Mouse (Mus musculus) heart, postnatal 25 days (tissue): Measurements from ENCODE around the gene Rxfp3. TPM values are rescaled to one million over a fixed set of nuclear protein-coding genes. Genes with fewer than 3 reads are reported as not detected.
"Not testable (repeated sequence)": the region's sequence is repeated elsewhere in the genome, so short reads cannot be mapped to it uniquely, and the experiment has no call there.

ENCODE experiments used
- DNase-seq: peaks from one replicate; pipeline ENCODE4 v3.0.0; 2022; ENCODE audit warnings: low spot score
- intact Hi-C: fragments of 180-260 bp; cut with DNase I; formaldehyde crosslinking; loops from one replicate; pipeline ENCODE4 v1.15.1; 2025
- total RNA-seq, 2 experiments: library from RNA; stranded (reverse); gene quantifications; 2 replicates each; pipeline ENCODE4 v1.2.3; 2021

Rxfp3 gene
- total RNA-seq, 2 experiments from 2014 or later = 0.08 TPM; not detected in 1

DNA sequence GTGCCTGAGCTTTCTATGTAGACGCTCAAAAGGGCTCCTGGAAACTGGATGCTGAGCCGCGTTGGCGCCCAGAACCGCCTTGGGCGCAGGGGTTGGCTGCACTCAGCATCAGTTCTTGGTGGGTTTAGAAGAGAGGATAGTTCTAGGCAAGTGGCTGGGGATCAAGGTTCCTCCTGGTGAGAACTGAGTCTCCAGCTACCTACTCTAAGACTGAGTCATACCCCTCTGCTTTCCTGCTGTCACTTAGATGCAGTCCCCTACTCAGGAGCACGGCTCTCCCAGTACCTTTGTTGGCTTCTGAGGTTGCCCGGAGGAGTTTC lies 455 bp downstream of the Rxfp3 start:
- intact Hi-C loops = loop anchor here (5.0 kb wide), 1 partner anchor 115 kb away; no protein-coding TSS in a partner anchor
- DNase-seq = no peak

DNA sequence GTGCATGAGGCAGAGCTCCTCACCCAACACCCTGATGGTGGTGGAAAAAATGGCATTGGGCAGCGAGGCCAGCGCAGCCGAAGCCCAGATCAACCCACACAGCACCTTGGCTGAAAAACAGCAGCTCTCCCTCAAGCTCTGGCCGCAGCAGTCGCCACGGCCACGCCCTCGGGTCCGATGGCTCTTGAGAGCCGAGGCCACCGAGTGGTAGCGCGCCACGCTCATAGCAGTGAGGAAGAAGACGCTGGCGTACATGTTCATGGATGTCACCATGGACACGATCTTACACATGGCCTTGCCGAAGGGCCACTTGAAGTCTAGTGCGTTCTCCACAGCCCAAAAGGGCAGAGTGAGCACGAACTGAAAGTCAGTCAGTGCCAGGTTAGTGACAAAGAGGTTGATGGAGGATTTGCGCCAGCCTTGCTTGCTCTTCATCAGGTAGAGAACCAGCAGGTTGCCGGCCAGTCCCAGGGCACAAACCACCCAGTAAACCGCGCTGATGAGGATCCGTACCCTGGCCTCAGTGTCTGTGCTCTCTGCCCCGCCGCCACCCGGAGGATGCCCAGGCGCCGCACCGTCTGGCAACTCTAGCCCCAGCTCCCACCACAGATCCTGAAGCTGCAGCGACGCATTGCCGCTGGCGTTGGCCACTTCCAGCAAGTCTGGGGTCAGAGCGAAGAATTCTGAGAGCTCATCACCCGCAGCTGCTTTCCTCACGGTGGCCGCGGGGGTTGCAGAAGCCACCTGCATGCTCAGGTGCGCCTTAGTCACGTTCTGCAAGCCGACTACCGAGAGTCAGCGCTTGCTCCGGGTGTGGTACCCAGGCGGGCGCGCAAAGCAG lies 1.0 kb downstream of the Rxfp3 start:
- intact Hi-C loops = loop anchor here (5.0 kb wide), 1 partner anchor 114 kb away; no protein-coding TSS in a partner anchor
- no peak for DNase-seq

GRCm38 (mm10) chr15:11035947-11036474 lies 1.8 kb downstream of the Rxfp3 start:
- intact Hi-C loops = loop anchor here (5.0 kb wide), 1 partner anchor 114 kb away; no protein-coding TSS in a partner anchor
- no peak for DNase-seq

GRCm38 (mm10) chr15:11030188-11030587 lies 7.6 kb downstream of the Rxfp3 start:
- no peak for DNase-seq
- intact Hi-C loops = no loop called here

DNA sequence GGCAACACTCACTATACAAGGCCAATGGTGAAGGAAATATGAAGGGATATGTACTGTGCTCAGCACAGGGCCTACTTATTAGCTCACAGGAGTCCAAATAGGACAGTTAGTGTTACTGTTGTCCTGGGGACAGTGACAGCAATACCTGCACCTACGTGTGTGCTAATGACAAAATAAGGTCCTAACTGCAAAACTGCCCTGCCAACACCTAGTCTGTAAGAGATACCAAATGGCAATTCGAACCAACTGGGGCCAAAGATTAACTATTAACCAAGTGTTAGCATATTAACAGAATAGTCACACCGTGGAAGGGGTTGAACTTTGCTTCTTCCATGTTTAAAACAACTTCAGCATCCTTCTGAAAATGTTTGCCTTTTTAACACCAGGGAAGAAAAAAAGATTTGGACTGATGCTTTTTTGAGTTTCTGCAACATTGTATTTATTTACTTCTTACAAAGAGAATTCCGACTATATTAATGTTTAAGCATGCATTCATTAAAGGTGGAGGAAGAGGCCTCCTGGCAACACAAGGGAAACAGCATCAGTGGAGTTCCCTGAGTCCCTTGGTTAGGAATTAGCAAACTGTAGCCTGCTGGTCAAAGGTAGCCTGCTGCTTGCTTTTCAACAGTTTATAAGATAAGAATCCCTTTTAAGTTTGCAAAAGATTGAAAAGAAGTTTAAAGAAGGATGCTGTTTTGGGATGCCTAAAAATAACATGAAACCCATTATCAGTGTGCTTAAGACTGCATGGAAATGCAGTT lies 10.8 kb downstream of the Rxfp3 start:
- DNase-seq = no peak
- intact Hi-C loops = no loop called here

DNA sequence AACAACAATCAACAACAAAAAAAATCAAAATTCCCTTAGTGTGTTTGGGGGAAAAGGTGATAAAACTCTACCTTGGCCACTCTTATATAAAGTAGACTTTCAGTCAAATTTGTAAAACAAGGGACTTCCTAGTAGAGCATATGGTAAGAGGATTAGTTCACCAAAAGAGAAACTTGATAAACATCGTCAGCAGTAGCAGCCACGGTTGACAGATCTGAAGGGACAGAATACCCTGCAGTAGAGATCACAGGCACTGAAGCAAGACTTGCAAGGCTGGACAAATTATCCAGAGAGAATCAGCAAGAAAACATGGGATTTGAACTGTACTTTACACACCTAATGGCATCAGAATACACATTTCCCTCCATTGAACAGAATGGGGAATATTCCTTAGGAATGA lies 22.9 kb downstream of the Rxfp3 start:
- no peak for DNase-seq
- intact Hi-C loops = no loop called here

- intact Hi-C loops = no loop called here
- DNase-seq = no peak
These were observed 26.7 kb downstream of the Rxfp3 start for GRCm38 (mm10) chr15:11010976-11011548.

DNA sequence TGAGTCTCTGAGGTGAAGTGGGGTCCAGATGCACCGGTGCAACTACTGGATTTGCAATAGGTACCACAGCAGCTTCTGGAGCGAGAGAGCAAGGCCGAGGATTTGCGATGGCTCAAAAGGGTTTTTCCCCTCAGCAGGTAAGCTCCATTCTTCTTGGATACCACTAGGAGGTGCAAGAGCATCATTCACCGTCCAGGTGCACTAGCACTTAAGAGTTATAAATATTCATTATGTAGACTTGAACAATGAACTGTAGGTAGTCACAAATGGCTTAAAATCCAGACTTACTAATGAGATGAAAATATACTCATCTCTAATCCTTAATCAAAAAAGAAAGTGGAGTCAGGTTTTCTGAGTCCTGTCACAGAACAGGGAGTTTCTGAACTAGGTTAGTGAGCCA lies 29.0 kb downstream of the Rxfp3 start:
- no peak for DNase-seq
- intact Hi-C loops = no loop called here

DNA sequence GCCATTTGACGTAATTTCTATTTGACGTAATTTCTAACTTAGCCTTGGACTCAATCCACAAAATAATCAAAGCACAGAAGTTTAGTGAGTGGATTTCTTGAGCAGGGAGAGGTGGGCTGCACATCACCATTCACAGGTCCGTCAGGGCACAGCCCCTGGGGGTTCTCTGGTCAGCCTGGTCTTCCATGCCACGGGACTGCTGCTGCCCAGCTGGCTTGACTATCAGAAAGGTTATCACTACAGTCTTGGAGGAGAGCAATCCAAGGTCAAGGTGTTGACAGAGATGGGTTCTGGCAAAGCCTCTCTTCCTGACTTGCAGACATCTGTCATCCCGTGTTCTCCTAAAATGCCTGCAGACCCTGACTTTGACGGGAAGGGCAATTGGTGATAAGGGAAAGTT lies 33.1 kb downstream of the Rxfp3 start:
- DNase-seq = no peak
- intact Hi-C loops = no loop called here

DNA sequence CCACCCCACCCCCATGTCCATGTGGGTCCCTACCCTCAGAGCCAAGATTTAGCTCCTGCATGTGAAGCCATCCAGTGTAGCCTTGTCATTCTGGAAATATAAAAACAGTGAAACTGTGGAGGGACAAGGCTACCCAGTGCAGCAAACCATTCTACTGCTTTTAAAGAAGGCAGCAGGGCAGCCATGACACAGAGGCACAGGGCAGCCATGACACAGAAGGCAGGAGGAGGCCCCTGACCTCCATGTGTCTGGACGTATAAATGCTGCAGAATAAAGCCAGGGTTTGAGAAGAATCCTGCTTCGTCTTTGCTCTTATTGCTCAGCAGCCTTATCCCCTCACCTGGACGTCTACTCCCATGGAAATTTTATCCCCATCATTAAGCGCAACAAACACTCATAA lies 34.0 kb downstream of the Rxfp3 start:
- intact Hi-C loops = no loop called here
- DNase-seq = no peak

DNA sequence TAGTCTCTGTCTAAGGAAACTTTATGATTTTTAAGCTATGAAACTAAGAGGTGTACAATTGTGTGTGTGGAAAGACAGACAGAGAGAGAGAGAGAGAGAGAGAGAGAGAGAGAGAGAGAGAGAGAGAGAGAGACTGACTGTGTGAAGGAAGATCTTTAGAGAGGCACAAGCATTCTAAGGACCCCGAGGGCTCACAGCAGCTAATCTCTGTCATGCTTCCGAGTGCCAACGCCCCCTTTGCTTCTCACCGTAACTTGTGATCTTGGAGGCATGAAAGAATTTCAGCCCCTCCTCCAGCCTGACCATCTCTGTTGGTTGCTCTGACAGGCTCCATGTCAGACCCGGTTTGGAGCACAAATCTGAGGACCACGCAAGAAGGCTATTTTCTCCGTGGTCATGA lies 37.4 kb downstream of the Rxfp3 start, which contains the start of gene Slc45a2:
Gene Slc45a2 (plus strand): TSS at position 301 of the 400 bp plus-strand sequence.
- intact Hi-C loops = no loop called here
- DNase-seq = no peak

GRCm38 (mm10) chr15:10999832-11000231 lies 38.0 kb downstream of the Rxfp3 start:
- no peak for DNase-seq
- intact Hi-C loops = no loop called here

GRCm38 (mm10) chr15:10991566-10991965 lies 46.2 kb downstream of the Rxfp3 start:
- intact Hi-C loops = no loop called here
- no peak for DNase-seq

- DNase-seq = no peak
These were observed 47.4 kb downstream of the Rxfp3 start for GRCm38 (mm10) chr15:10990411-10990810.

DNA sequence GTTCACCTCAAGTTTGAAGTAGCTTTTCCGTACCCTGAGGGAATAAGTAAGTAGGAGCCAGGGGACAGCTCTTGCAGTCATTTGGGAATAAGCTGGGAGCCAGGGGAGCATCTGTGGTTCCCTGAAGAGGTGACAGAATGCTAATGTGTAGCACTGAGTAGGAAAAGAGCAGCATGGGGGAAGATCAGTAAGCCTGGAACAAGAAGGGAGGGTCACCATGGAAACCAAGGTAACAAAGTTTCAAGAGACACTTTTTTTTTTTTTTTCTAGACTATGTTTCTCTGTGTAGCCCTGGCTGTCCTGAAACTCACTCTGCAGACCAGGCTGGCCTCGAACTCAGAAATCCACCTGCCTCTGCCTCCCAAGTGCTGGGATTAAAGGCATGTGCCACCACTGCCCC lies 51.3 kb downstream of the Rxfp3 start:
- DNase-seq = not testable (repeated sequence)
- intact Hi-C loops = loop anchor here (10.0 kb wide), 1 partner anchor 502 kb away; the partner anchor contains the start of genes Brix1 and Rad1

More at GRCm38 (mm10) chr15:10990411-10990810, 47.4 kb downstream of the Rxfp3 start:
- intact Hi-C loops = no loop called here

DNA sequence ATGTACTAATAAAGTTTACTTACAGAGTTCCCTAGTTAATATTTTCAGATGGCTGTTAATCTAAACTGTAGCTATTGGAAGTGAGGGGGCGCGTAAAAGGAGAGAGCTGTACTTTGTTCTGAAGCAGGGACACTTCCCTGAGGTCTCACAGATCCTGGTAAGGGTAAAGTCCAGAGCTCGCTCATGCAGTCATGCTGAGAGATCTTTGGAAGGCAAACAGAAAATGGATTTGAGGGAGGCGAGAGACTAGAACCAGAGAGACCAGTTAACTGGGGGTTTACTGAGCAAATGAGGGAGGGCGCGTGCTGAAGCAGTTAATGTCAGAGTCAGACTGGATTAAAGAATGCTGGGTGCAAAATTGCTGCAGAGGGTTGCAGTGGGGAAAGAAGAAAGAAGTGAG lies 52.0 kb downstream of the Rxfp3 start:
- intact Hi-C loops = loop anchor here (10.0 kb wide), 1 partner anchor 501 kb away; the partner anchor contains the start of genes Brix1 and Rad1
- DNase-seq = no peak
